Comparison of ENCODE assay signal across 8 mouse cellular contexts in the genomic region with DNA sequence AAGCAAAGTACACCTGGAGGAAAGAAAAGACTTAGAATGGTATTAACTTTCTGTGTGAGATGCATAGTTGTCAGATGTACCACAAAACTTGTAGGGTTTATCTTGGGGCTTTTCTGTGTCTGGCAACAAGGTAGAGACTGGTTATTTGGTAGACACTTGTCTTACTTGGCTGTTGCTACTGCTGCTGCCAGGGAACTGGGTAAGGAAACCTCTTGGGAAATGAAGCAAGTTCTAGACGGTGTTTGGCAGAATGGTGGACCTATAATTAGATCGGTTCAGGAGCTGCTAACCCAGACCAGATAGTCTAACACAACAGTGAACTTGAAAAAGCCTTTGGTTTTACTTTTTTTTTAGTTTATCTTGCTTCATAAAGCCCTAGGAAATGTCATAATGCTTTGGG. TPM values are rescaled to one million over a fixed set of nuclear protein-coding genes. Genes with fewer than 3 reads are reported as not detected.
DNase-seq lines count a peak whose midpoint lies in the region; ATAC-seq and TF ChIP-seq lines count a peak whose summit lies in the region.

No protein-coding gene starts in this region.

- peaks cover 21% of the 10 kb centered on the region for H3K4me1 ChIP-seq in kidney, embryonic 16.5 days (ENCODE audit: insufficient read depth, low read length)
- H3K4me1 ChIP-seq in embryonic fibroblast, embryonic 13.5 days (ENCODE audit: control insufficient read depth, insufficient read depth, low read length) = peaks cover 7% of the 10 kb centered on the region
- peaks cover 26% of the 10 kb centered on the region for H3K4me1 ChIP-seq in intestine, embryonic 16.5 days (ENCODE audit: control insufficient read depth, insufficient read depth, low read length)
- peaks cover 16% of the 10 kb centered on the region for H3K4me1 ChIP-seq in neural tube, embryonic 14.5 days (ENCODE audit: control insufficient read depth, insufficient read depth, low read length)

- H3K27ac ChIP-seq in kidney, embryonic 16.5 days (ENCODE audit: low read length) = no peak overlapping the region
- no peak overlapping the region for H3K27ac ChIP-seq in embryonic fibroblast, embryonic 13.5 days (ENCODE audit: insufficient read depth, low read length)
- H3K27ac ChIP-seq in intestine, embryonic 16.5 days (ENCODE audit: low read length) = no peak overlapping the region
- no peak overlapping the region for H3K27ac ChIP-seq in neural tube, embryonic 14.5 days (ENCODE audit: low read depth, low read length)

- no peaks in the 10 kb centered on the region for H3K27me3 ChIP-seq in kidney, embryonic 16.5 days (ENCODE audit: insufficient read depth, low read length)
- no peaks in the 10 kb centered on the region for H3K27me3 ChIP-seq in intestine, embryonic 16.5 days (replicated peaks; ENCODE audit: control insufficient read depth, insufficient read depth, low read length)
- H3K27me3 ChIP-seq in neural tube, embryonic 14.5 days (ENCODE audit: control insufficient read depth, insufficient read depth, low read length) = no peaks in the 10 kb centered on the region

- WGBS in kidney, embryonic 16.5 days = 66% methylated on average over 2 of the region's 2 CpGs
- 71% methylated on average over 2 of the region's 2 CpGs for WGBS in intestine, embryonic 16.5 days
- WGBS in neural tube, embryonic 14.5 days = 67% methylated on average over 2 of the region's 2 CpGs

- ATAC-seq in kidney, embryonic 16.5 days (ENCODE audit: low FRiP score, low TSS enrichment) = no peak
- no peak for ATAC-seq in intestine, embryonic 16.5 days
- ATAC-seq in neural tube, embryonic 14.5 days (ENCODE audit: low read depth) = no peak
- no peak for ATAC-seq in cerebellum, adult (ENCODE audit: insufficient number of reproducible peaks, low FRiP score, low TSS enrichment)

- peak overlapping the region; percentile 99 for H3K4me3 ChIP-seq in kidney, embryonic 16.5 days (ENCODE audit: low read length)
- peak overlapping the region; percentile 92 for H3K4me3 ChIP-seq in embryonic fibroblast, embryonic 13.5 days (ENCODE audit: insufficient read depth, low read length)
- H3K4me3 ChIP-seq in intestine, embryonic 16.5 days (ENCODE audit: low read length) = peak overlapping the region; percentile 95
- H3K4me3 ChIP-seq in neural tube, embryonic 14.5 days (ENCODE audit: low read depth, low read length) = peak overlapping the region; percentile 79

- no peaks in the 10 kb centered on the region for H3K9me3 ChIP-seq in kidney, embryonic 16.5 days (ENCODE audit: low read length)
- H3K9me3 ChIP-seq in intestine, embryonic 16.5 days (ENCODE audit: control insufficient read depth, low read length) = no peaks in the 10 kb centered on the region
- H3K9me3 ChIP-seq in neural tube, embryonic 14.5 days (ENCODE audit: control insufficient read depth, low read length) = no peaks in the 10 kb centered on the region

- no peak for TF ChIP-seq POLR2A in embryonic fibroblast, embryonic 13.5 days (IDR thresholded peaks at IDR 0.05; ENCODE audit: low read depth, low read length)

- H3K36me3 ChIP-seq in kidney, embryonic 16.5 days (ENCODE audit: insufficient read depth, low read length) = no peaks in the 10 kb centered on the region
- no peaks in the 10 kb centered on the region; the same call in 1 of the 2 replicates for H3K36me3 ChIP-seq in intestine, embryonic 16.5 days (ENCODE audit: control insufficient read depth, insufficient read depth, low read length)
- H3K36me3 ChIP-seq in neural tube, embryonic 14.5 days (ENCODE audit: control insufficient read depth, insufficient read depth, low read length) = no peaks in the 10 kb centered on the region

- TF ChIP-seq CTCF in embryonic fibroblast, embryonic 13.5 days (IDR thresholded peaks at IDR 0.05; ENCODE audit: borderline replicate concordance, insufficient read depth, low read length) = no peak

- no peak for DNase-seq in kidney, adult 8-10 months
- no peak for DNase-seq in spleen, postnatal 36 days (ENCODE audit: low spot score in 2 of 2)
- no peak for DNase-seq in right cerebral cortex, adult 18-20 months

- peak overlapping the region; percentile 93 for H3K9ac ChIP-seq in kidney, embryonic 16.5 days (replicated peaks; ENCODE audit: low read length)
- H3K9ac ChIP-seq in intestine, embryonic 16.5 days (ENCODE audit: low read depth, low read length) = peak overlapping the region; percentile 88; the same call in 1 of the 2 replicates
- H3K9ac ChIP-seq in neural tube, embryonic 14.5 days (replicated peaks; ENCODE audit: low read depth, low read length) = no peak overlapping the region

- H3K4me2 ChIP-seq in kidney, embryonic 16.5 days (replicated peaks; ENCODE audit: low read depth, low read length) = peak overlapping the region; percentile 76
- H3K4me2 ChIP-seq in intestine, embryonic 16.5 days (ENCODE audit: low read depth, low read length) = peak overlapping the region; percentile 69
- H3K4me2 ChIP-seq in neural tube, embryonic 14.5 days (ENCODE audit: low read depth, low read length) = peak overlapping the region; percentile 79

RNA-seq across cellular contexts. Expression of gene Cs, which starts 1.4 kb away (rescaled TPM):
- polyA plus RNA-seq in kidney, embryonic 16.5 days (2015; fragmentation: Nextera tagmentation; extraction: Ambion mirVana) = 238 and 244 TPM in 2 replicates
- 204 and 207 TPM in 2 replicates for polyA plus RNA-seq in embryonic fibroblast, embryonic 13.5 days (2011; ENCODE audit: insufficient read length, low read depth, missing spikeins)
- polyA plus RNA-seq in intestine, embryonic 16.5 days (2015; fragmentation: Nextera tagmentation; extraction: Ambion mirVana) = 334 and 347 TPM in 2 replicates
- polyA plus RNA-seq in neural tube, embryonic 14.5 days (2014; fragmentation: Nextera tagmentation; extraction: Ambion mirVana) = 281 and 297 TPM in 2 replicates

RNA-seq across cellular contexts. Expression of gene Cnpy2, which starts 16.7 kb away (rescaled TPM):
- polyA plus RNA-seq in kidney, embryonic 16.5 days (2015; fragmentation: Nextera tagmentation; extraction: Ambion mirVana) = 343 and 370 TPM in 2 replicates
- 121 and 145 TPM in 2 replicates for polyA plus RNA-seq in embryonic fibroblast, embryonic 13.5 days (2011; ENCODE audit: insufficient read length, low read depth, missing spikeins)
- 295 and 297 TPM in 2 replicates for polyA plus RNA-seq in intestine, embryonic 16.5 days (2015; fragmentation: Nextera tagmentation; extraction: Ambion mirVana)
- polyA plus RNA-seq in neural tube, embryonic 14.5 days (2014; fragmentation: Nextera tagmentation; extraction: Ambion mirVana) = 194 and 198 TPM in 2 replicates

RNA-seq across cellular contexts. Expression of gene Coq10a, which starts 29.8 kb away (rescaled TPM):
- 4.1 and 10.9 TPM in 2 replicates for polyA plus RNA-seq in kidney, embryonic 16.5 days (2015; fragmentation: Nextera tagmentation; extraction: Ambion mirVana)
- polyA plus RNA-seq in embryonic fibroblast, embryonic 13.5 days (2011; ENCODE audit: insufficient read length, low read depth, missing spikeins) = 20.5 and 24.6 TPM in 2 replicates
- polyA plus RNA-seq in intestine, embryonic 16.5 days (2015; fragmentation: Nextera tagmentation; extraction: Ambion mirVana) = 2.5 and 3.3 TPM in 2 replicates
- polyA plus RNA-seq in neural tube, embryonic 14.5 days (2014; fragmentation: Nextera tagmentation; extraction: Ambion mirVana) = 51.3 and 52.7 TPM in 2 replicates

RNA-seq across cellular contexts. Expression of gene Pan2, which starts 35.8 kb away (rescaled TPM):
- polyA plus RNA-seq in kidney, embryonic 16.5 days (2015; fragmentation: Nextera tagmentation; extraction: Ambion mirVana) = 42.0 and 45.0 TPM in 2 replicates
- polyA plus RNA-seq in embryonic fibroblast, embryonic 13.5 days (2011; ENCODE audit: insufficient read length, low read depth, missing spikeins) = 10.2 and 14.2 TPM in 2 replicates
- 24.7 and 25.5 TPM in 2 replicates for polyA plus RNA-seq in intestine, embryonic 16.5 days (2015; fragmentation: Nextera tagmentation; extraction: Ambion mirVana)
- polyA plus RNA-seq in neural tube, embryonic 14.5 days (2014; fragmentation: Nextera tagmentation; extraction: Ambion mirVana) = 19.0 and 21.4 TPM in 2 replicates

RNA-seq across cellular contexts. Expression of gene Ankrd52, which starts 38.0 kb away (rescaled TPM):
- polyA plus RNA-seq in kidney, embryonic 16.5 days (2015; fragmentation: Nextera tagmentation; extraction: Ambion mirVana) = 11.9 and 12.8 TPM in 2 replicates
- 59.1 and 63.1 TPM in 2 replicates for polyA plus RNA-seq in embryonic fibroblast, embryonic 13.5 days (2011; ENCODE audit: insufficient read length, low read depth, missing spikeins)
- 6.7 and 7.2 TPM in 2 replicates for polyA plus RNA-seq in intestine, embryonic 16.5 days (2015; fragmentation: Nextera tagmentation; extraction: Ambion mirVana)
- 11.6 and 14.0 TPM in 2 replicates for polyA plus RNA-seq in neural tube, embryonic 14.5 days (2014; fragmentation: Nextera tagmentation; extraction: Ambion mirVana)
